Mouse (Mus musculus): Measurements from ENCODE around the gene Rragc. TPM values are rescaled to one million over a fixed set of nuclear protein-coding genes. Genes with fewer than 3 reads are reported as not detected.

The Rragc gene
- polyA plus RNA-seq, 1 experiment = 50.2 TPM

GRCm38 (mm10) chr4:123918851-123919250 is 1.6 kb downstream of the Rragc start:
- H3K27me3 ChIP-seq (ENCODE audit: control insufficient read depth, insufficient read depth, low read length, poor library complexity, severe bottlenecking) = no peaks in the 10 kb centered on the region
- no peak overlapping the region for H3K27ac ChIP-seq (ENCODE audit: insufficient read depth, low read length)
- H3K9me3 ChIP-seq (replicated peaks; ENCODE audit: control insufficient read depth, insufficient read depth, low read length, poor library complexity, severe bottlenecking) = no peaks in the 10 kb centered on the region
- peak overlapping the region; percentile 40 for H3K4me3 ChIP-seq (ENCODE audit: low read depth, low read length)
- TF ChIP-seq POLR2A (IDR thresholded peaks at IDR 0.05; ENCODE audit: insufficient read depth, low read length) = no peak
- TF ChIP-seq EP300 (IDR thresholded peaks at IDR 0.05; ENCODE audit: insufficient read depth, low read depth, low read length) = no peak
- TF ChIP-seq CTCF (IDR thresholded peaks at IDR 0.05; ENCODE audit: low read depth, low read length) = no peak
- peaks cover 30% of the 10 kb centered on the region for H3K36me3 ChIP-seq (ENCODE audit: control insufficient read depth, insufficient read depth, low read length, poor library complexity, severe bottlenecking)
- peaks cover 2% of the 10 kb centered on the region for H3K4me1 ChIP-seq (ENCODE audit: control insufficient read depth, insufficient read depth, low read length)
- peak overlapping the region; percentile 89; the same call in 1 of the 2 replicates for H3K9ac ChIP-seq (ENCODE audit: low read depth, poor library complexity, severe bottlenecking)

- H3K9ac ChIP-seq (ENCODE audit: low read depth, poor library complexity, severe bottlenecking) = no peak overlapping the region
- no peaks in the 10 kb centered on the region for H3K27me3 ChIP-seq (ENCODE audit: control insufficient read depth, insufficient read depth, low read length, poor library complexity, severe bottlenecking)
- peaks cover 2% of the 10 kb centered on the region for H3K4me1 ChIP-seq (ENCODE audit: control insufficient read depth, insufficient read depth, low read length)
- H3K9me3 ChIP-seq (replicated peaks; ENCODE audit: control insufficient read depth, insufficient read depth, low read length, poor library complexity, severe bottlenecking) = no peaks in the 10 kb centered on the region
- peaks cover 41% of the 10 kb centered on the region for H3K36me3 ChIP-seq (ENCODE audit: control insufficient read depth, insufficient read depth, low read length, poor library complexity, severe bottlenecking)
- H3K4me3 ChIP-seq (ENCODE audit: low read depth, low read length) = no peak overlapping the region
- H3K27ac ChIP-seq (ENCODE audit: insufficient read depth, low read length) = no peak overlapping the region
- TF ChIP-seq CTCF (IDR thresholded peaks at IDR 0.05; ENCODE audit: low read depth, low read length) = no peak
- TF ChIP-seq EP300 (IDR thresholded peaks at IDR 0.05; ENCODE audit: insufficient read depth, low read depth, low read length) = no peak
- no peak for TF ChIP-seq POLR2A (IDR thresholded peaks at IDR 0.05; ENCODE audit: insufficient read depth, low read length)
Observed at GRCm38 (mm10) chr4:123921055-123921565, 3.9 kb downstream of the Rragc start.

GRCm38 (mm10) chr4:123927961-123928360 is 10.7 kb downstream of the Rragc start:
- TF ChIP-seq POLR2A (IDR thresholded peaks at IDR 0.05; ENCODE audit: insufficient read depth, low read length) (no peak), EP300 (IDR thresholded peaks at IDR 0.05; ENCODE audit: insufficient read depth, low read depth, low read length) (no peak), CTCF (IDR thresholded peaks at IDR 0.05; ENCODE audit: low read depth, low read length) (no peak)

GRCm38 (mm10) chr4:123929994-123930393 is 12.7 kb downstream of the Rragc start:
- Histone ChIP-seq H3K4me3 (ENCODE audit: low read depth, low read length) (no peak overlapping the region), H3K27ac (ENCODE audit: insufficient read depth, low read length) (no peak overlapping the region), H3K27me3 (ENCODE audit: control insufficient read depth, insufficient read depth, low read length, poor library complexity, severe bottlenecking) (no peaks in the 10 kb centered on the region), H3K9ac (ENCODE audit: low read depth, poor library complexity, severe bottlenecking) (no peak overlapping the region), H3K9me3 (replicated peaks; ENCODE audit: control insufficient read depth, insufficient read depth, low read length, poor library complexity, severe bottlenecking) (no peaks in the 10 kb centered on the region), H3K36me3 (ENCODE audit: control insufficient read depth, insufficient read depth, low read length, poor library complexity, severe bottlenecking) (peaks cover 21% of the 10 kb centered on the region), H3K4me1 (ENCODE audit: control insufficient read depth, insufficient read depth, low read length) (peaks cover 4% of the 10 kb centered on the region)
- TF ChIP-seq POLR2A (IDR thresholded peaks at IDR 0.05; ENCODE audit: insufficient read depth, low read length) (no peak), CTCF (IDR thresholded peaks at IDR 0.05; ENCODE audit: low read depth, low read length) (no peak), EP300 (IDR thresholded peaks at IDR 0.05; ENCODE audit: insufficient read depth, low read depth, low read length) (no peak)

More at GRCm38 (mm10) chr4:123927961-123928360, 10.7 kb downstream of the Rragc start:
- Histone ChIP-seq H3K36me3 (ENCODE audit: control insufficient read depth, insufficient read depth, low read length, poor library complexity, severe bottlenecking) (peaks cover 30% of the 10 kb centered on the region), H3K4me1 (ENCODE audit: control insufficient read depth, insufficient read depth, low read length) (peaks cover 4% of the 10 kb centered on the region), H3K9ac (ENCODE audit: low read depth, poor library complexity, severe bottlenecking) (no peak overlapping the region), H3K27ac (ENCODE audit: insufficient read depth, low read length) (no peak overlapping the region), H3K9me3 (replicated peaks; ENCODE audit: control insufficient read depth, insufficient read depth, low read length, poor library complexity, severe bottlenecking) (no peaks in the 10 kb centered on the region), H3K27me3 (ENCODE audit: control insufficient read depth, insufficient read depth, low read length, poor library complexity, severe bottlenecking) (no peaks in the 10 kb centered on the region), H3K4me3 (ENCODE audit: low read depth, low read length) (no peak overlapping the region)

- no peak overlapping the region for H3K4me3 ChIP-seq (ENCODE audit: low read depth, low read length)
- no peak overlapping the region for H3K27ac ChIP-seq (ENCODE audit: insufficient read depth, low read length)
- TF ChIP-seq POLR2A (IDR thresholded peaks at IDR 0.05; ENCODE audit: insufficient read depth, low read length) (no peak), EP300 (IDR thresholded peaks at IDR 0.05; ENCODE audit: insufficient read depth, low read depth, low read length) (no peak), CTCF (IDR thresholded peaks at IDR 0.05; ENCODE audit: low read depth, low read length) (no peak)
- H3K4me1 ChIP-seq (ENCODE audit: control insufficient read depth, insufficient read depth, low read length) = no peaks in the 10 kb centered on the region
- no peaks in the 10 kb centered on the region for H3K27me3 ChIP-seq (ENCODE audit: control insufficient read depth, insufficient read depth, low read length, poor library complexity, severe bottlenecking)
- no peaks in the 10 kb centered on the region for H3K9me3 ChIP-seq (replicated peaks; ENCODE audit: control insufficient read depth, insufficient read depth, low read length, poor library complexity, severe bottlenecking)
- no peak overlapping the region for H3K9ac ChIP-seq (ENCODE audit: low read depth, poor library complexity, severe bottlenecking)
- peaks cover 22% of the 10 kb centered on the region for H3K36me3 ChIP-seq (ENCODE audit: control insufficient read depth, insufficient read depth, low read length, poor library complexity, severe bottlenecking)
Observed at GRCm38 (mm10) chr4:123934306-123934705, 17.1 kb downstream of the Rragc start.

GRCm38 (mm10) chr4:123936059-123936458 is 18.8 kb downstream of the Rragc start:
- peaks cover 20% of the 10 kb centered on the region for H3K36me3 ChIP-seq (ENCODE audit: control insufficient read depth, insufficient read depth, low read length, poor library complexity, severe bottlenecking)
- no peaks in the 10 kb centered on the region for H3K27me3 ChIP-seq (ENCODE audit: control insufficient read depth, insufficient read depth, low read length, poor library complexity, severe bottlenecking)
- no peak overlapping the region for H3K4me3 ChIP-seq (ENCODE audit: low read depth, low read length)
- no peak overlapping the region for H3K27ac ChIP-seq (ENCODE audit: insufficient read depth, low read length)
- H3K9me3 ChIP-seq (replicated peaks; ENCODE audit: control insufficient read depth, insufficient read depth, low read length, poor library complexity, severe bottlenecking) = no peaks in the 10 kb centered on the region
- no peak overlapping the region for H3K9ac ChIP-seq (ENCODE audit: low read depth, poor library complexity, severe bottlenecking)
- H3K4me1 ChIP-seq (ENCODE audit: control insufficient read depth, insufficient read depth, low read length) = no peaks in the 10 kb centered on the region
- TF ChIP-seq POLR2A (IDR thresholded peaks at IDR 0.05; ENCODE audit: insufficient read depth, low read length) = no peak
- TF ChIP-seq CTCF (IDR thresholded peaks at IDR 0.05; ENCODE audit: low read depth, low read length) = no peak
- no peak for TF ChIP-seq EP300 (IDR thresholded peaks at IDR 0.05; ENCODE audit: insufficient read depth, low read depth, low read length)
